Mouse (Mus musculus) lung, postnatal 0 days (tissue): ENCODE data around the gene Sdsl. TPM values are rescaled to one million over a fixed set of nuclear protein-coding genes. Genes with fewer than 3 reads are reported as not detected.

Source experiments
- ATAC-seq: fragments of 200-750 bp; cut with Nextera tagmentation; 2 replicates; pipeline ENCODE4 v1.8.0; 2017; ENCODE audit warnings: moderate library complexity
- DNase-seq: peaks from one replicate; pipeline ENCODE4 v3.0.0-alpha.2; 2016; ENCODE audit warnings: low spot score
- H3K27ac ChIP-seq: fragments of 300-500 bp; sonication (generic); 2 replicates; pipeline ENCODE4 v1.5.1; 2014; ENCODE audit warnings: antibody characterized with exemption, mild to moderate bottlenecking, low read length, mixed read lengths
- H3K27me3 ChIP-seq: fragments of 300-500 bp; sonication (generic); replicated peaks from 2 replicates; pipeline ENCODE4 v1.6.1; 2014; ENCODE audit warnings: low read length, mixed read lengths; ENCODE audit not compliant: insufficient read depth
- H3K36me3 ChIP-seq: fragments of 300-500 bp; sonication (generic); 2 replicates; pipeline ENCODE4 v1.6.1; 2014; ENCODE audit warnings: low read length, mixed read lengths; ENCODE audit not compliant: insufficient read depth
- H3K4me1 ChIP-seq: fragments of 300-500 bp; sonication (generic); 2 replicates; pipeline ENCODE4 v1.6.1; 2014; ENCODE audit warnings: antibody characterized with exemption, low read depth, low read length, mixed read lengths; ENCODE audit not compliant: insufficient read depth
- H3K4me2 ChIP-seq: fragments of 300-500 bp; sonication (generic); replicated peaks from 2 replicates; pipeline ENCODE4 v1.6.1; 2014; ENCODE audit warnings: low read depth, mild to moderate bottlenecking, low read length, moderate library complexity, mixed read lengths
- H3K4me3 ChIP-seq: fragments of 300-500 bp; sonication (generic); 2 replicates; pipeline ENCODE4 v1.5.1; 2014; ENCODE audit warnings: low read depth, low read length
- H3K9ac ChIP-seq: fragments of 300-500 bp; sonication (generic); replicated peaks from 2 replicates; pipeline ENCODE4 v1.6.1; 2014; ENCODE audit warnings: low read depth, mild to moderate bottlenecking
- H3K9me3 ChIP-seq: fragments of 300-500 bp; sonication (generic); 2 replicates; pipeline ENCODE4 v1.6.1; 2016; ENCODE audit warnings: low read length, mixed read lengths
- CTCF ChIP-seq: IDR thresholded peaks from 2 replicates; pipeline ENCODE4 v1.5.1; 2016; ENCODE audit warnings: antibody characterized with exemption, mild to moderate bottlenecking
- EP300 ChIP-seq: IDR thresholded peaks from 2 replicates; pipeline ENCODE4 v1.6.1; 2016; ENCODE audit warnings: antibody characterized with exemption, mild to moderate bottlenecking, control low read depth
- WGBS: fragments of 180-500 bp; shearing (Covaris S2); extraction: QIAGEN DNeasy Blood & Tissue Kit; methylation state at CpG from one replicate; pipeline ENCODE4 v1.1.7; 2014; 5-methylcytosine and 5-hydroxymethylcytosine counted together
- polyA plus RNA-seq: library from polyadenylated mRNA; unstranded; fragments of >200 nt; fragmentation: Nextera tagmentation; extraction: Ambion mirVana; gene quantifications from 2 replicates; pipeline ENCODE4 v1.2.1, GENCODE M21; 2015

The Sdsl gene
- polyA plus RNA-seq, 1 experiment from 2014 or later: 1.7 TPM

DNA sequence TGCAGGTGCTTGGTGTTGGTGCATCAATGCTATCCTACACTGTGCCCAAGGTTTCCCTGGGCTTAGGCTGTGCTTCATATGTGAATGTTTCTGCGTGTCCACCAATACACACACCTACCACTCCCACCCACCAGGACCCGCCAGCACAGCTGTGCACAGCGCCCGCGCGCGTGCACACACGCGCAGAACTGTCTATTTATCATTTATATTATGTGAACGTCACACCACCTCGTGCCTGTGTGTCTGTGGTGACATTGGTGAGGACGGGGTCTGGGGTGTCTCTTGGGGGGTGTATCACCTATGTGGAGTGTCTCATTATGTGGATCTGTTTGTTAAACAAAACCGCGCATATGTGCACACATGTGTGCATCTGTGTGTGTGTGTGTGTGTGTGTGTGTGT lies 63.7 kb downstream of the Sdsl start:
- Histone ChIP-seq H3K27ac (no peak overlapping the region), H3K27me3 (peaks cover 22% of the 10 kb centered on the region; the same call in 1 of the 2 replicates), H3K4me2 (no peak overlapping the region), H3K4me1 (no peaks in the 10 kb centered on the region), H3K36me3 (no peaks in the 10 kb centered on the region), H3K4me3 (no peak overlapping the region), H3K9ac (no peak overlapping the region), H3K9me3 (no peaks in the 10 kb centered on the region)
- no peak for DNase-seq
- ATAC-seq: no peak
- TF ChIP-seq CTCF (no peak), EP300 (no peak)
- WGBS: 69% methylated on average over 14 of the region's 14 CpGs

Other genes with a start within 250 kb of the Sdsl start
- not detected in 2 replicates for gene Lhx5, start 41.1 kb downstream of the Sdsl start, polyA plus RNA-seq
- not detected in 2 replicates for gene Sds, start 3.7 kb upstream of the Sdsl start, polyA plus RNA-seq
- 63.1 and 69.2 TPM in 2 replicates for gene Plbd2, start 30.8 kb upstream of the Sdsl start, polyA plus RNA-seq
- gene Slc8b1, start 38.4 kb upstream of the Sdsl start, polyA plus RNA-seq: 12.1 and 14.7 TPM in 2 replicates
- 17.5 and 19.7 TPM in 2 replicates for gene Tpcn1, start 115.9 kb upstream of the Sdsl start, polyA plus RNA-seq
- gene Iqcd, start 116.2 kb upstream of the Sdsl start, polyA plus RNA-seq: 1.7 and 2.0 TPM in 2 replicates
- 9.9 and 10.0 TPM in 2 replicates for gene Rita1, start 139.8 kb upstream of the Sdsl start, polyA plus RNA-seq
- 24.9 and 25.4 TPM in 2 replicates for gene Ddx54, start 139.9 kb upstream of the Sdsl start, polyA plus RNA-seq
- gene Cfap73, start 161.4 kb upstream of the Sdsl start, polyA plus RNA-seq: 1.3 and 2.0 TPM in 2 replicates
- not detected in 2 replicates for gene Rasal1, start 176.0 kb upstream of the Sdsl start, polyA plus RNA-seq
- gene Dtx1, start 239.1 kb upstream of the Sdsl start, polyA plus RNA-seq: 0.48 and 0.70 TPM in 2 replicates